Mouse (Mus musculus): ENCODE data around the gene Wipf3. TPM values are rescaled to one million over a fixed set of nuclear protein-coding genes. Genes with fewer than 3 reads are reported as not detected.

Wipf3 gene
- total RNA-seq, 2 experiments from 2014 or later = 331 to 395 TPM

DNA sequence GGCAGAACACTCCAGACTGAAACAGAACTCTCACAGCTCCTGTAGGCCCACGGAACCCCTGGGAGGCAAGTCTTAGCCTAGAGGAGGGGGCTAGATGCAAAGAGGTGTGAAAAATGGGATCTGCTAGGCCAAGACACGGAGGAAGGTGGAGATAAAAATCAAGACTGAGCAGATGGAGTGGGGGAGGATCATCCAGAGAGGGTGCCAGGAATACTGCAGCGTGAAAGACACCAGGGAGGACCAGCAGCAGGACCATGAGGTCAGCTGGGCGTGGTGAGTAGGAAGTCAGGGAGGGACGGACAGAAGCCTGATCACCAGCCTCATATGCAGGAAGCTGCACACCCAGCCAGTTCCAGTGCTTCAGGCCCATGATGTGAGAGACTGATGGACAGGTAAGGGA is 89.4 kb downstream of the Wipf3 start:
- no peak for DNase-seq (ENCODE audit: low spot score in 2 of 2)

DNA sequence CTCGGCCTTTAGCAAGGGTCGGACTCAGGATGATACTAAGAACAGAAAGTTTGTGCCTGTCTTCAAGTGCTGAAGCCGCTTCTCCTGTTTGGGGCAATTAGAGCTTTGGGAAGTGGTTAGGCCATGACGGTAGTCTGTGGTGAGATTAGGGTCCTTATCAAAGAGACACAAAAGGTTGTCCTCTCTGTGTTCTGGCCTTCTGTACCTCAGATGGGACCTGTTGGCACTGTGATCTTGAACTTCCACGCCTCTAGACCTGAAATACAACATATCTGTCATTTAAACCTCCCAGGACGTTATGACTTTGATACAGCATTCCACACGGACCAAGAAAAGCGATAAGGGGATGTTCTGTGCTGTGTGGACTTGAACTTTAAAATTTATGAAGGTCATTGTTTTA is 99.3 kb downstream of the Wipf3 start:
- no peak for DNase-seq (ENCODE audit: low spot score in 2 of 2)

DNA sequence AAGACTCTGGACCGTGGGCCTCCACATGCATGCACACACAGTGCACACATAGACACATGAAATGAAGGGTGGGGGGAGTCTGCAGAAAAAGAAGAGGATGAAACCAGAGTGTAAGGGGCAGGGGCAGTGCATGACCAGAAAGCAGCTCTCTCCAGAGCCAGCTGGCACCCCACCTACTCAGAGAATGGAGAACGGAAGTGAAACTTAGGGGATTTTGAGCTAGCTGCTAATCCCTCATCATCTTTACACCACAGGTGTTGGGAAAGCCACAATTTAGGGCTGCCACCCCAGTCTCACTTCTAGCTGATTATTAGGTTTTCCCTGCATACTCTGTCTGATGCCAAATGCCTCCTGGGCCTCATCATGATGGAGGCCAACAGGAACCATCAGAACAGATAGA is 100.8 kb downstream of the Wipf3 start:
- DNase-seq (ENCODE audit: low spot score in 2 of 2) = no peak

DNA sequence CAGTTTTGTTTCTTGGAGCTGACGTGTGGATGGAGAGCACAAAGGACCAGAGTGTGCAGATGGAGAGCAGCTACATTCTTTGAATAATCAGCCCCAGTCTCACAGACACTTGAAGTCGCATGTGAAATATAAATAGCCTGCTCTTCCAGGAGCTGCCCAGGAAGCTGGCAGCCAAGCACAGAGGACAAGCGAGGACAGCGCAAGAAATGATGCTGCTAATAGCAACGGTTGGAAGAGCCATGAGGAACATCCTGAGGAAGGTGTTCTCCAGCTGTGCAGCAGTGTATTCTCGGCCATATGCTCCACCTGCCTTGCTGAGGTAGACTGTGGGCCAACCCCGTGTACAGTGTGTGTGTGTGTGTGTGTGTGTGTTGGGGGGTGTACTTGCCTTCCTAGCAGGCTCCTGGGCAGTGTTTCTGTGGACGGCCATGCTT is 101.7 kb downstream of the Wipf3 start:
- DNase-seq (ENCODE audit: low spot score in 2 of 2) = no peak

DNA sequence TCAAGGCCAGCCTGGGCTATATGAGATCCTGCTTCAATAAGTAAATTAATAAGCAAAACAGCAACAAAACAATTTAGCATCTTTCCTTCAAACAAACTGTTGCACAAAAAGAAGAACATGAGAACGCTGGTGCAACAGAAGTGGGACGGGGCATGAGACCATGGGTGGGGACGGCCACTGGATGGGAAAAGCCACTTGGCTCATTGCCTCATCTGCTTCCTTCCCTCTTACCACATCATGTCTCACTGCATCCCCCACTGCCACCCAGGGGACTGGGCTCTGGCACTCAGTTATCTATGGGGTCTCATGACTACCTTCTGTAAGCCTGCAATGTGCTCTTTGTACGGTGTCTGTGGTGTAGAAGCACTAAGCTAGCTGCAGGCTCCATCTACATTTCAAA is 106.1 kb downstream of the Wipf3 start:
- DNase-seq (ENCODE audit: low spot score in 2 of 2) = no peak

DNA sequence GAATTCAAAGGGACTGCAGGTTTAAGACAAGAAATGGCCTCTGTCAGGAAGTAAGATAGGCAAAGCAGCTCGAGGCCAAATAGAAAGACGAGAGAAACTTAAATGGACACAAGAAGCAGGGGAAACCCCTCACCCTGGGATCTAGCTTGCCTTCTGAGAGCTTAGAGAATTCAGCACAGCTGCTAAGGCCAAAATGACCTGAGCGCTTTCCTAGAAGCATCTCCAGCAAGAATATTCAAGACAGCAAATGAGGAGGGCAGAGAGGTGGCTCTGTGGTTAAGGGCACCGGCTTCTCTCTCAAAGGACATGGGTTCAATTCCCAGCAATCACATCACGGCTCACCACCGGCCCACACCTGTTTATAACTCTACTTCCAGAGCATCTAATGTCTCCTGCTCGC is 107.7 kb downstream of the Wipf3 start:
- no peak for DNase-seq (ENCODE audit: low spot score in 2 of 2)

DNA sequence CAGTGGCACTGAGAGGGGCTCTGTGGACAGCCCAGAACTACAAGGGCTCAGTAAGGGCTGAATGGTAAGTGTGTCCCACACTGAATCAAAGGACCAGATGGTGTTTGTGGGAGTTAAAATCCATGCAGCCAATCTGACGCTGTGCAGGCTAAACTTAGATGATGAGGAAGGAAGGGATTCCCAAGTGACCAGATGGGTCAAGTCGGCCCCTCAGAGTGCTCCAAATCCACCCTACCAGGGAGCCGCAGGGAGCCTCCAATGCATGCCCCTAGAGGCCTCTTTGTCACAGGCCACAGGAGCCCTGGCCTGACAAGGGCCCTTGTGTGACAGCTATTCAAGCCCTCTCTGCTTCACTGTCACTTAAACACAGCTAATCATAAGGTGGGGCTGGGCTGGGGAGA is 109.4 kb downstream of the Wipf3 start:
- peak in 1 of 2 experiments; percentile 35 for DNase-seq (ENCODE audit: low spot score in 2 of 2)

DNA sequence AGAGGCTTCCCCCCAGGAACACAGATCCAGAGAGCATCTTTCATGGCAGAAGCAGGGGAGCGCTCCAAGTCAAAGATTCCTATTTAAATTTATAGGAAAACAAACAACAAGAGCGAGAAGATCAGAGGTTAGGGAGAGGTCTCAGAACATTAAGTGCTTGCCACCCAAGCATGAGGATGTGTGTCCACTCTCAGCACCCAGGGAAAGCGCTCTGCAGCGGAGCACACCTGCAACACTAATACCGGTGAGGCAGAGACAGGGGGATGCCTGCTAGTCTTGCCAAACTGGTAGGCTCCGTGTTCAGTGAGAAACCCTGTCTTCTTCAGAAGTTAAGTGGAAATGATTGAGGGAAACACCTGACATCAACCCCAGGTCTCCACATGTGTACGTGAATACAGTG is 110.0 kb downstream of the Wipf3 start:
- DNase-seq (ENCODE audit: low spot score in 2 of 2) = no peak

DNA sequence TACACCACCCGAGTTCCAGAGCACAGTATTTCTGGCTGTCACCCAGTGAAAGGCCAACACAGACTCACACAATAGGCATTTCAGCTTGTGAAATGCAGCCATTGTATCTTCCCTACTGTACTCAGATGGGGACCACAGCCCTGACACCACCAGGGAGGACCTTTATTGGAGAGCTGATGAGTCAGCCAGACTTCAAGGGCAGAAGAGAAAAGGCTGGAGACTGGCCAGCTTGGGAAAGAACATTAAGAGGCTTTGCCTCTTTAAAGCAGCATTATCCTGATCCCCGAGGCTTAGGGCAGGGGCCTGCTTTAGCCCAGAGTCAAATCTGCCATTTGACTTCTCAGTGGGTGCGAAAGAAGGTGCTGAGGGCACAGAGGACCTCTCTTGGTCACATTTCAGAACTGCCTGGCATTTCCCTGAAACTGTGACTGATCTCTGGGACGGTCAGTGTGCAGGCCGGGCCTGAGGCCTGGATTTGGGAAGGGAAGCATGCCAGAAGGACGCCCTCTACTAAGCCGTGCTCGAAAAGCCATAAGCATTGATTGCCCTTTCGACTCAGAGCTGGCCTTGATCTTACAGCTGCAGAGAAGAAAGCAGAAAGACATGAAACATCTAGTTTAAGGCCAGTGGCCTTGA is 111.0 kb downstream of the Wipf3 start:
- peak in 1 of 2 experiments; percentile 23 for DNase-seq (ENCODE audit: low spot score in 2 of 2)

DNA sequence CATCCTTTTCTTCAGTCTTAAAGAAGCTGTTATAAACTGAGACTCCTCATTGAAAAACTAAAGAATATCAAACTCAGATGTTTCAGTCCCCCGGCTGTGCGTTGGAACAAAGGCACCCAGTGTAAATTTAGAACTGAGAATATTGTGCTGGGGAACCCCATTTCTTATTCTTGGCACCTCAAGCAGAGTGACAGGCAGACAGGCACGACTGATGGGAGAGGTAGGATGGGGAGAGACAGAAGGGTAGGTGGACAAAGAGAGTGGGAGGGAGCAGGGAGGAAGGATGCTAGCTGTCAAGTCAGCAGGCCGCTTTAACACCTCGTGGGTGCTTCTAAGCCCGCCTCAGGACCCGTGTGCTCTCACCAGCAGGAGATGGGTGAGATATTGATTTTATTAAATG is 113.4 kb downstream of the Wipf3 start:
- DNase-seq (ENCODE audit: low spot score in 2 of 2) = peak in 1 of 2 experiments; percentile 20

DNA sequence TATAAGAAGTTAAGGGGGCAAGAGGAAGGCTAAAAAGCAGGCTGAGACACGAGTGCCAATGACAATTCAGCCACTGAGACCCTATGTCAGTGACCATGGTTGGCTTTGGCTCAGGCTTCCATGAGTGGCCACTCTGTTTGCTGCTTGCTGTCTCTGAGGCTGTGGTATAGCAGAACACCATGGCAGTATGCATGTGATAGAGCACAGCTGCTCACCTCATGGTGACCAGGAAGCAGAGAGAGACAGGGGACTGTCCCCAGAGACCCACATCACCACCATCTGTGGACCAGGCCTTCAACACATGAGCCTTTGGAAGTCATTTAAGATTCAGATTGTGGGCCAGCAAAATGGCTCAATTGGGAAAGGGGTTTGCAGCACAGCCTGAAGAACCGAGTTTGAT is 114.2 kb downstream of the Wipf3 start:
- DNase-seq (ENCODE audit: low spot score in 2 of 2) = no peak

DNA sequence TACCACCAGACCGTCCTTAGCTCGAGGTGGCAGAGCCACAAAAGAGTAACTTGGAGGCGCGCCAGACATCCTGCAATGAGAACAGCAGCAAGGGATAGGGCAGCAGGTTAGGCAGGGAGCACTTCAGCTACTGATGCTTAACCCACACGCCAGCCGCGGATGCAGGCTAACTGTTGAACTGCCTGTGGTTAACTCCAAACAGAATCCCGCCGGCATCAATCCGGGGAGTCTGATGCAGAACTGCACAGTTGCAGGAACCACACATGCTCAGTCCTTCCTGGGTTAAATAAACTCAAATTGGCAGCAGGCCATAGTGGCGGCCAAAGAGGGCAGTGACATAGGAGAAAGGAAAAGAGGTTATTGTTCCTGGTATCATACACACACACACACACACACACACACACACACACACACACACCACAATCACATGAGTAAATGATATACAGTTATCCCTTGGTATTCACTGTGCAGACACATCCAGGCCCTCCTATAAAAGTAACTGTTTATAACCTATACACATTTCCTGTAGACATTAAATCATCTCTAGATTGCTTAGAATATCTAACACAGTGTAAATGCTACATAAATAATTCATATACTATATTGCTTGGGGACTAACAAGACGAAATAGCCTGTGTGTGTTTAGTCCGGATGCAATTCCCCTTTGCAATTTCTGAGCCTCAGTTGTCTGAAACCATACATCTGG is 119.1 kb downstream of the Wipf3 start:
- DNase-seq (ENCODE audit: low spot score in 2 of 2) = no peak

DNA sequence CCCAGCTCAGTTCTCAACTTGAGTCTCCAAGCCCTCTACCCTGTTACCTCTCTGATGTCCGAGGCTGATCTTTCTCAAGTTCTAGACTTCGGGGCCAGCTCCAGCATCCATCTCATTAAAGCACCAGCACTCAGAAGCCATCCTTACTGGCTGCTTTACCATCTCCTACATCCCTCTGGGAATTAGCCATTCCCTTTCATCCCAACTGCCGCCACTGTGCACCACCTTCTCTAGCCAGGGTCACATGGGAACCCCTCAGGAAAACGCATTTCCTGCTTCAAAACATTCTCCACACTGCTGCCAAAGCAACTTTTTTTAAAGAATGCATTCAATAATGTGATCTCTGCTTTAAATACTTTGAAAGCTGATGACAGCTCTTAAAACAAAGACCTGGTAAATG is 119.9 kb downstream of the Wipf3 start:
- no peak for DNase-seq (ENCODE audit: low spot score in 2 of 2)

DNA sequence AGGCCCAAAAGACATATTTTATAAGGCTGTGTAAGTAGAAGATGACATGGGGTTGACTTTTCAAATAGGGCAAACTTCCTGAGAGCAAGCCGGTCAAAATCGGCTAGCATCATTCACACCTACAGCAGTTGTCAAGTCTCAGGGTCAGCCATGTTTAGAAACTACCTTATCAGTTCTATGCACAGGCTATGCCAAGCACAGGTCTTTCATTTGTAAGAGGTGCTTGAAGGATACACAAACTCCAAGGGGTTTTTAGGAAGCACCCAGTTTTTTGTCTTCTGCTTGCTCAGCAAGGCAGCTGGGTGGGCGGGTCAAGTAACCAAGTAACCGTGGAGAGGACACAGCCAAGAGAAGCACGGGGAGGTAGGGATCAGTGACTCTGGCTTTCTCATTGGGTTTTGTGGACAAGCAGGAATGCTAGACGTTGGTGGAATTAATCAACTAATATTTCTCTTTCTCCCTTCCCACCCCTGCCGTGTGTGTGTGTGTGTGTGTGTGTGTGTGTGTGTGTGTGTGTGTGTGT is 121.5 kb downstream of the Wipf3 start:
- DNase-seq (ENCODE audit: low spot score in 2 of 2) = no peak

DNA sequence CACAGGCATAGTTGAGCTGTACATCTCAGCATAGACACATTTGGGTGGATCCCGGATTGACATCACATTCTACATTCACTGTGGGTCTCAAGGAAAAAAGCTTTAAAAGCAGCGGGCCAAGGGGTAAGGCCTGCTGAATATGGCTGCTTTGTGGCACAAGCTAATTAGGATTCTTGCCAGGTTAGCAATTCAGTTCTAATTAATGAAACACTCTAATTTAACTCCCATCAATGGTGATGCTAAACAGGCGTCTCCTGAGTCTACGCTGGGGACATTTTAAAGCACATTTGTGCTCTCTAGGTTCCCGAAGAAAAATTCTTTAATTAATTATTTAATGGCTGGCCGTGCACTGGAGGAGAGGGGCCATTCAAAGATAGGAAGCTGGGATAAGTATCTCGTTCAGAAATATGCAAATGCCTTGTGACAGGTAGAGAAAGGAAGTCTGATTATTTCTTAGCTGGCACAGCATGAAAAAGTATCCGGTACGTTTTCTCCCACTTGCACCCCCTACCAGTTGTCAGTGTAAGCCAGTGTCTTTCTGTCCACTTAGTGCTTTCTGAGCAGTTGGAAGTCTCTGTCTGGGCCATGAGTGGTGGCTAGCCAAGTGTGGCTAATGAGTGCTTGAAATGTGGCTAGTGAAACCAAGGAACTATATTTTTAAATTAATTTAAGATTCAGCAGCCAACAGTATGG is 123.5 kb downstream of the Wipf3 start:
- DNase-seq (ENCODE audit: low spot score in 2 of 2) = no peak

Other genes starting within 250 kb of the Wipf3 start
- 1 to 10 TPM in 1 of 2 experiments, under 1 TPM in 1; 0.74 to 1.0 TPM for gene Prr15, start 103.8 kb upstream of the Wipf3 start, total RNA-seq (2021)
- 10 to 100 TPM; 98.5 to 99.8 TPM for gene Scrn1, start 136.9 kb downstream of the Wipf3 start, total RNA-seq (2021)
- 10 to 100 TPM; 12.3 to 13.7 TPM for gene Plekha8, start 165.5 kb downstream of the Wipf3 start, total RNA-seq (2021)
- gene Fkbp14, start 167.7 kb downstream of the Wipf3 start, total RNA-seq (2021) = 10 to 100 TPM; 13.9 to 14.2 TPM